Mouse (Mus musculus): Measurements from ENCODE around the gene Mindy3. TPM values are rescaled to one million over a fixed set of nuclear protein-coding genes. Genes with fewer than 3 reads are reported as not detected.

The Mindy3 gene
- polyA plus RNA-seq, 1 experiment from 2014 or later, result 40.8 TPM

- no peak for DNase-seq (ENCODE audit: low spot score)
- peaks cover 53% of the 10 kb centered on the region for H3K36me3 ChIP-seq
- 94% methylated on average over 5 of the region's 5 CpGs for WGBS
- H3K4me3 ChIP-seq, result no peak overlapping the region
- H3K4me1 ChIP-seq (replicated peaks), result no peaks in the 10 kb centered on the region
- no peaks in the 10 kb centered on the region for H3K27me3 ChIP-seq (ENCODE audit: insufficient read depth, poor library complexity, severe bottlenecking)
- no peaks in the 10 kb centered on the region for H3K9me3 ChIP-seq
- no peak overlapping the region for H3K27ac ChIP-seq
These were observed 64.4 kb downstream of the Mindy3 start for GRCm38 (mm10) chr2:12354837-12355236.

GRCm38 (mm10) chr2:12348914-12349313 lies 70.4 kb downstream of the Mindy3 start:
- H3K4me3 ChIP-seq, result no peak overlapping the region
- DNase-seq (ENCODE audit: low spot score), result no peak
- H3K27me3 ChIP-seq (ENCODE audit: insufficient read depth, poor library complexity, severe bottlenecking), result no peaks in the 10 kb centered on the region
- H3K36me3 ChIP-seq, result peaks cover 22% of the 10 kb centered on the region; the same call in 1 of the 2 replicates
- 92% methylated on average over 2 of the region's 2 CpGs for WGBS
- no peaks in the 10 kb centered on the region for H3K4me1 ChIP-seq (replicated peaks)
- no peak overlapping the region for H3K27ac ChIP-seq
- no peaks in the 10 kb centered on the region for H3K9me3 ChIP-seq

GRCm38 (mm10) chr2:12331962-12332361 lies 87.3 kb downstream of the Mindy3 start:
- Histone ChIP-seq H3K27ac (no peak overlapping the region), H3K4me1 (replicated peaks) (peaks cover 26% of the 10 kb centered on the region), H3K4me3 (no peak overlapping the region), H3K9me3 (no peaks in the 10 kb centered on the region), H3K27me3 (ENCODE audit: insufficient read depth, poor library complexity, severe bottlenecking) (no peaks in the 10 kb centered on the region), H3K36me3 (no peaks in the 10 kb centered on the region)
- WGBS, result 73% methylated on average over 2 of the region's 2 CpGs
- no peak for DNase-seq (ENCODE audit: low spot score)

GRCm38 (mm10) chr2:12329620-12330019 lies 89.7 kb downstream of the Mindy3 start:
- H3K4me3 ChIP-seq, result no peak overlapping the region
- no peaks in the 10 kb centered on the region for H3K36me3 ChIP-seq
- H3K27me3 ChIP-seq (ENCODE audit: insufficient read depth, poor library complexity, severe bottlenecking), result no peaks in the 10 kb centered on the region
- no peak overlapping the region for H3K27ac ChIP-seq
- H3K9me3 ChIP-seq, result no peaks in the 10 kb centered on the region
- 54% methylated on average over 2 of the region's 2 CpGs for WGBS
- peaks cover 27% of the 10 kb centered on the region for H3K4me1 ChIP-seq (replicated peaks)
- no peak for DNase-seq (ENCODE audit: low spot score)

DNA sequence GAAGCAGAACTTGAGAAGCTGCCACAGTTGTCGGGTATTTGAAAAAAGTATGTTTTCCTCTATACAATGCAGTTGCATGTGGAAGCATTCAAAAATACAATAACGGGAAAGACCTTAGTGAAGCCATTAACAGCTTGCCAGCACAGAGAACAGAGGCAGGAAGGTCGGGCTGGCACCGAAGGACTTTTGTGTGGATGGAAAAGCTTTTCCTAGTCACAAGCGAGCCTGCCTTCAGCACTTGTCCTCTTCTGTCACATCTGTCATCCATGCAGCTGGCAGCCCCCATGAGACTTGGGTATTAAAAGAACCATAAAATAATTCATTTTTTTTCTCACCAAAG lies 90.2 kb downstream of the Mindy3 start:
- H3K4me1 ChIP-seq (replicated peaks), result peaks cover 27% of the 10 kb centered on the region
- WGBS, result 29% methylated on average over 5 of the region's 5 CpGs
- H3K36me3 ChIP-seq, result no peaks in the 10 kb centered on the region
- H3K4me3 ChIP-seq, result 0 out of 2 replicates have a peak overlapping the region, but pooled peaks have one; percentile 13
- peak; percentile 13 for DNase-seq (ENCODE audit: low spot score)
- no peaks in the 10 kb centered on the region for H3K27me3 ChIP-seq (ENCODE audit: insufficient read depth, poor library complexity, severe bottlenecking)
- H3K9me3 ChIP-seq, result no peaks in the 10 kb centered on the region
- H3K27ac ChIP-seq, result peak overlapping the region; percentile 72

- Histone ChIP-seq H3K9me3 (no peaks in the 10 kb centered on the region), H3K27ac (peak overlapping the region; percentile 72), H3K4me1 (replicated peaks) (peaks cover 27% of the 10 kb centered on the region), H3K27me3 (ENCODE audit: insufficient read depth, poor library complexity, severe bottlenecking) (no peaks in the 10 kb centered on the region), H3K4me3 (peak overlapping the region; percentile 50), H3K36me3 (no peaks in the 10 kb centered on the region)
- 17% methylated on average over 8 of the region's 8 CpGs for WGBS
- peak; percentile 15 for DNase-seq (ENCODE audit: low spot score)
These were observed 90.8 kb downstream of the Mindy3 start for GRCm38 (mm10) chr2:12328355-12329067.

DNA sequence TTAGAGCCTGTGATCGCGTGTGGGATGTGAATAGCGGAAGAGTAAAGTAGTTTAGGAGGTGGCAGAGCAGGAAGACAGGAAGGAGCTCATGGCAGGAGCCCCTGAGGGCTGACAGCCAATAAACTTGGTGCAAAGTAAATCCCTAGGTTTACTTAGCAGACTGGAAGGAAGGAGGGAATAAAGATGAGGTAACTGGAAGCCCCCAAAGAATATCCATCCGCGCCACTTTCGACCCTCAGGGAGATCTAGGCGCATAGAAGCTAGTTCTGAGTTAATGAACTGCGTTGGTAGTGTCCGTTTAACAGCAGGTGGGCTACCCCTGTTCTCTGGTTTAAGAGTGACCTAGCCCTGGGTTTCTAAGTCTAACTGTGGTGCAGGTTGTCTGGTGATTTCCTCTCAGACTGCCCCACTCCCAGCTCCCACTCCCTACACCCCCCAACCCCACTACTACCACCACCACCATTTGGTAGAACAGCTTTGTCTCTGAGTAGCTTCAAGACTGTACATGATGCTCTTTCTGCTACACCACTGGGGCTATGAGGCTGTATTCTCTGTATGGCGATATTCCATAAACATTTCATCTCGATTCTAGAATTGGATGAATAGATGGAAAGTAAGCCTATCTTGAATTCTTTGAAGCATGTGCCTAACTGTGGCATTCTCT lies 91.4 kb downstream of the Mindy3 start:
- peak; percentile 31 for DNase-seq (ENCODE audit: low spot score)
- peaks cover 27% of the 10 kb centered on the region for H3K4me1 ChIP-seq (replicated peaks)
- H3K36me3 ChIP-seq, result no peaks in the 10 kb centered on the region
- H3K27me3 ChIP-seq (ENCODE audit: insufficient read depth, poor library complexity, severe bottlenecking), result no peaks in the 10 kb centered on the region
- peak overlapping the region; percentile 50 for H3K4me3 ChIP-seq
- 26% methylated on average over 11 of the region's 11 CpGs for WGBS
- peak overlapping the region; percentile 72 for H3K27ac ChIP-seq
- no peaks in the 10 kb centered on the region for H3K9me3 ChIP-seq

- H3K27me3 ChIP-seq (ENCODE audit: insufficient read depth, poor library complexity, severe bottlenecking), result no peaks in the 10 kb centered on the region
- WGBS, result 7% methylated on average over 10 of the region's 10 CpGs
- H3K4me3 ChIP-seq, result peak overlapping the region; percentile 50
- H3K4me1 ChIP-seq (replicated peaks), result peaks cover 27% of the 10 kb centered on the region
- H3K9me3 ChIP-seq, result no peaks in the 10 kb centered on the region
- peak overlapping the region; percentile 72 for H3K27ac ChIP-seq
- DNase-seq (ENCODE audit: low spot score), result peak; percentile 76
- no peaks in the 10 kb centered on the region for H3K36me3 ChIP-seq
These were observed 92.1 kb downstream of the Mindy3 start for GRCm38 (mm10) chr2:12327216-12327615.

- H3K4me1 ChIP-seq (replicated peaks), result peaks cover 27% of the 10 kb centered on the region
- H3K4me3 ChIP-seq, result no peak overlapping the region
- H3K27me3 ChIP-seq (ENCODE audit: insufficient read depth, poor library complexity, severe bottlenecking), result no peaks in the 10 kb centered on the region
- H3K36me3 ChIP-seq, result no peaks in the 10 kb centered on the region
- H3K9me3 ChIP-seq, result no peaks in the 10 kb centered on the region
- DNase-seq (ENCODE audit: low spot score), result no peak
- WGBS, result 89% methylated on average over 2 of the region's 2 CpGs
- no peak overlapping the region for H3K27ac ChIP-seq
These were observed 93.4 kb downstream of the Mindy3 start for GRCm38 (mm10) chr2:12325868-12326267.

DNA sequence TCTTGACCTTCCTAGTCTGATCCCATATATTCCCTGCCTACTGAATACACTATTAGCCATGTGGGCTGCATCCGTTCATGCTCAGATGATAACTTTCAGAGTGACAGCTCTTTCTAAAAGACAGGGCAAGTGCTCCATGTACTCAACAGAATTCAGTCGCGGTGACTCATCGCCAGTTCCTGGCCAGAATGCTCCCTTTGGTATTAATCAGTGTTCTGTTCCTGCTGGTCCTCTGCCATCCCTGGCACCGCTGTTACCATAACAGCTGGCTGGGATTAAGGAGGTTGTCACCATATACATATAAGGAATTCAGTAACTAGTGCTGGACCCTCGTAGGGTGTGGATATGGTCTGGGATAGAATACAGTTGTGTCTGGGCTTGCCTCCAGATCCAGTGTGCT lies 93.9 kb downstream of the Mindy3 start:
- no peak overlapping the region for H3K4me3 ChIP-seq
- no peak for DNase-seq (ENCODE audit: low spot score)
- no peaks in the 10 kb centered on the region for H3K9me3 ChIP-seq
- H3K36me3 ChIP-seq, result no peaks in the 10 kb centered on the region
- peaks cover 27% of the 10 kb centered on the region for H3K4me1 ChIP-seq (replicated peaks)
- no peaks in the 10 kb centered on the region for H3K27me3 ChIP-seq (ENCODE audit: insufficient read depth, poor library complexity, severe bottlenecking)
- 92% methylated on average over 6 of the region's 6 CpGs for WGBS
- no peak overlapping the region for H3K27ac ChIP-seq

- Histone ChIP-seq H3K4me1 (replicated peaks) (peaks cover 5% of the 10 kb centered on the region; the same call in 1 of the 2 replicates), H3K27ac (no peak overlapping the region), H3K4me3 (no peak overlapping the region), H3K27me3 (ENCODE audit: insufficient read depth, poor library complexity, severe bottlenecking) (no peaks in the 10 kb centered on the region), H3K36me3 (no peaks in the 10 kb centered on the region), H3K9me3 (no peaks in the 10 kb centered on the region)
- no peak for DNase-seq (ENCODE audit: low spot score)
- 86% methylated on average over 4 of the region's 4 CpGs for WGBS
These were observed 98.4 kb downstream of the Mindy3 start for GRCm38 (mm10) chr2:12320914-12321313.

GRCm38 (mm10) chr2:12318715-12319114 lies 100.6 kb downstream of the Mindy3 start:
- H3K4me3 ChIP-seq, result no peak overlapping the region
- WGBS, result 95% methylated on average over 3 of the region's 3 CpGs

DNA sequence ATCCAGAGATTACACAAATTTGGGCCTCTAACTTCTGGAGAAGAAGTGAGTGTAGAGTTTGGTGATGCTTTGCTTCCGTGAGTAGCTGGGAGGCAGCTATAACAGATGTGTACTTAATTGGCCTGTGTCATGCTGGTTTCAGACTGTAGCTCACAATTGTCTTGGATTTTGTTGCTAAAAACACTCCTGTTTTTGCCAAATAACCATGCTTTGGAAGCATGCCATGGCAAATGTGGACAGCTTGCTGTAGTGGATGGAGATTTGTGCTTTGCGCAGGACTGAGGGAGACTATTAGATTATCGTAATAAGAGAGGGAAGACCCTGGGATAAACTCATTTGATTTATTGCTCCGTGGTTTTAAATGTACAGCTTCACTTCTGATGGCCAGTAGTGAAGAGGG lies 101.2 kb downstream of the Mindy3 start:
- DNase-seq (ENCODE audit: low spot score), result no peak
- Histone ChIP-seq H3K4me1 (replicated peaks) (peaks cover 5% of the 10 kb centered on the region; the same call in 1 of the 2 replicates), H3K4me3 (no peak overlapping the region), H3K27ac (no peak overlapping the region), H3K36me3 (no peaks in the 10 kb centered on the region), H3K27me3 (ENCODE audit: insufficient read depth, poor library complexity, severe bottlenecking) (no peaks in the 10 kb centered on the region), H3K9me3 (no peaks in the 10 kb centered on the region)
- 92% methylated on average over 4 of the region's 4 CpGs for WGBS

More at GRCm38 (mm10) chr2:12318715-12319114, 100.6 kb downstream of the Mindy3 start:
- Histone ChIP-seq H3K27me3 (ENCODE audit: insufficient read depth, poor library complexity, severe bottlenecking) (no peaks in the 10 kb centered on the region), H3K36me3 (no peaks in the 10 kb centered on the region), H3K27ac (no peak overlapping the region), H3K4me1 (replicated peaks) (peaks cover 5% of the 10 kb centered on the region; the same call in 1 of the 2 replicates), H3K9me3 (no peaks in the 10 kb centered on the region)
- DNase-seq (ENCODE audit: low spot score), result no peak

Data from hindbrain, embryonic 10.5 days (tissue).